Mouse (Mus musculus): ENCODE data around the gene Coq6. TPM values are rescaled to one million over a fixed set of nuclear protein-coding genes. Genes with fewer than 3 reads are reported as not detected.
A peak's percentile ranks its signal among the peaks of the same experiment; 100 is the strongest.
"Not testable (repeated sequence)": the region's sequence is repeated elsewhere in the genome, so short reads cannot be mapped to it uniquely, and the experiment has no call there.

Coq6 gene
- 37.2 and 46.5 TPM in 2 replicates for polyA plus RNA-seq (2016; fragmentation: Nextera tagmentation; extraction: Ambion mirVana)

DNA sequence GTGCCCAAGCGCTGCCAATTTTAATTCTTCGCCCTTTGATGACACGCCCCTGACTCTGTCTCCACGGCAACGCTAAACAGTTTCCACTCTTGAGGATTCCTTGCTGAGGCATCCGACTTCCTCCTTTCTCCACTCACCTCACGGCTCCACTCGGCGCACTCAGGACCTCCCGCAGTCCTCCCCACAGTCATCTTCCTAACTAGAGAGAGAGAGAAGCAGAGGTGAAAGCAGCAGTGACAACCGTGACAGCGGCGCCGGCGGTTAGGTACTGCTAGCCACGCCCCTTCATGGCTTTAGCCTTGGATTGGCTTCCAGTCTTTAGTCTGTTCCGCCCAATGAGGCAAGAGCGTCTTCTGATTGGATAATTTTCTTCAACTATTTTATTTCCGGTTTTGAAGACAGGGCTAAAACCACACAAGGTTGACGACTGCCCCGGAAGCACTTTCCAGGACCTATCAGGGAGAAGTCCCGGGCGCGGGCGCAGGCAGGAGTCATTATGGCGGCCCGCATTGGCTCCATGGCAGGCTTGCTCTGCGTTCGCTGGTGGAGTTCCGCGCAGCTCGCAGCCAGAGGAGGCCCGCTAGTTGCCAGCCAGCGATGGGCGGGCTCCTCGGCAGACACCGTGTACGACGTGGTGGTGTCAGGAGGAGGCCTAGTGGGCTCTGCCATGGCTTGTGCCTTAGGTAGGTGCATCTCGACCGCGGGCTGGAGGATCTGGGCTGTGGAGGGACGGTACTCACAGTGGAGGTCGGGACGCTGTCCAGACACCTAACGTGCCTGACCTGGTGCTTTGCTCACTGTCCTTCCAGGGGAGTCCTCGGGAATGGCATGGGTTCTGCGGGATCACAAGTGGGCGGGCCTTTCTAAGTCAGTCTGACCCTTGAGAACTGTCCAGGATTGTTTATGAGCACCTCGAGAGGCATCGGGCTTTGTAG, at the start of gene Coq6, which contains the start of gene Fam161b:
Gene Coq6, plus strand, starts transcription at position 103 of the 935 bp plus-strand sequence.
Gene Fam161b, minus strand, starts transcription at position 279 of the 935 bp plus-strand sequence.
- Histone ChIP-seq H3K4me3 (peak within 1 kb of the TSS; percentile 97), H3K4me2 (replicated peaks) (peak within 1 kb of the TSS; percentile 86), H3K4me1 (peaks cover 21% of the 10 kb centered on the region), H3K9ac (replicated peaks) (peak within 1 kb of the TSS; percentile 84), H3K27ac (replicated peaks) (peak within 1 kb of the TSS; percentile 65), H3K9me3 (no peaks in the 10 kb centered on the region), H3K36me3 (peaks cover 8% of the 10 kb centered on the region), H3K27me3 (no peaks in the 10 kb centered on the region)
- ATAC-seq (ENCODE audit: low FRiP score, low read depth), result peak; percentile 98
- WGBS, result under 1% methylated on average over 51 of the region's 51 CpGs

DNA sequence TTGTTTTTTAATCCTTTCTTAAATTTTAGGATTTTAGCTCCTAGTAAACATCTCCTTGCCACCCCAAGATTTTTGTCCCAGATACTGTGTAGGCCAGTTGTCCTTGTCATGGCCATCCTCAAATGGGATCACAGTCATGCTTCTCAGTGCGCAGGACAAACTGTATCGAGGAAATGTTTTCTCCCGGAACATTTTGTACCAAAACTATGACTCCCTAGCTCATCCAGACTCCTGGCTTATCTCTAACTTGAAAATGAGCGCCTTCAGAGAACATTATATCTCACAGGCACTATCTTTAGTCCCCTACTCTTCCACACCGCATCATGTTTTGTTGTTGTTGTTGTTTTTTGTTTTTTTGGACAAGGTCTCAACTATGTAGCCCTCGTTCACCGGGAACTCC, 45.5 kb upstream of the Coq6 start:
- 43% methylated on average over 7 of the region's 7 CpGs for WGBS
- H3K27ac ChIP-seq (replicated peaks), result no peak overlapping the region
- peak overlapping the region; percentile 99 for H3K4me3 ChIP-seq
- peaks cover 23% of the 10 kb centered on the region for H3K4me1 ChIP-seq
- H3K4me2 ChIP-seq (replicated peaks), result peak overlapping the region; percentile 89
- H3K36me3 ChIP-seq, result no peaks in the 10 kb centered on the region
- no peaks in the 10 kb centered on the region for H3K9me3 ChIP-seq
- H3K27me3 ChIP-seq, result no peaks in the 10 kb centered on the region
- no peak for ATAC-seq (ENCODE audit: low FRiP score, low read depth)
- peak overlapping the region; percentile 97 for H3K9ac ChIP-seq (replicated peaks)

DNA sequence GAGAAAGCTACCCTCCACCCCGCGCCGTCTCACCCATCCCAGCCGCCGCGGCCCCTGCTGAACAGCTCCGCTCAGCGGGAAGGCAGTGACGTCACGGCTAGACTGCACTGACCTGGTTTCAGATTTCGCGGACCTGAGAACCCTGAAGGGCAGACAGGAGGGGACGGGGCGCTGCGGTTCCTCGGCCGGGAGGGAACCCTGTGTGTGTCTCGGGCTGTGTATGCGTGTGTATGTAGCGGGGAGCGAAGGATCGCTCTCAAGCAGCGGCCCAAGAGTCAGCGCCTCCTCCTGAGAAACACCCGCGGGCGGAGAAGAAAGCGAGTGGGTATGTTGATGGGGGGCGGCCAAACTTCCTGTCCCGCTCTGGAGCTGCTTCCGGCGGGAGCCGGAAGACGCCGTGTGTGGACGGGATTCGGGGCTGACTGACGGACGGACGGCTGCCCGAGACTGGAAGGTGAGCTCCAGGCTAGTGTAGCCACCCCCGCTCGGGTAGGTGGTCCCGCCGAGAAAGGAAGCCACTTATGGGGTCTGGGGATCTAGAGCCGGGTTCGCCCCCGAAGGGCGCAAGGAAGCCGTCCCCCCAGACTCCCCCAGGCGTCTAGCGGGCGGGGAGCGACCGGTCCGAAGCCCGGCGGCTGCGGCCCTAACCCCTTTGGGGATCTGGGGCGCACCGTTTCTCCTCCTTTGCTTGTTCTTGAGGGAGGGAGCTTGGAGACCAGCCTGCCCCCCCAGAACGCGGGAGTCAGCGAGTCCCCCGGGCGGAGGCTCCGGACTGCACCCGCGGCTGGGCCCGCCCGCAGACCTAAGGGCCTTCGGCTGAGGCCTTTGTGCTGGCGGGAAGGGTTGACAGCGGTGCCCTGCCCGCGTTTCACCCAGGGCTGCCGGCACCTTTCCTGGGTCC, 44.5 kb upstream of the Coq6 start, which contains the start of gene Zfp410:
Gene Zfp410, plus strand, starts transcription at position 132 of the 901 bp plus-strand sequence.
- no peaks in the 10 kb centered on the region for H3K9me3 ChIP-seq
- peak within 1 kb of the TSS; percentile 90 for H3K27ac ChIP-seq (replicated peaks)
- peak; percentile 96 for ATAC-seq (ENCODE audit: low FRiP score, low read depth)
- peak within 1 kb of the TSS; percentile 99 for H3K4me3 ChIP-seq
- no peaks in the 10 kb centered on the region for H3K36me3 ChIP-seq
- WGBS, result under 1% methylated on average over 77 of the region's 77 CpGs
- H3K4me1 ChIP-seq, result peaks cover 25% of the 10 kb centered on the region
- H3K4me2 ChIP-seq (replicated peaks), result peak within 1 kb of the TSS; percentile 89
- no peaks in the 10 kb centered on the region for H3K27me3 ChIP-seq
- H3K9ac ChIP-seq (replicated peaks), result peak within 1 kb of the TSS; percentile 97

DNA sequence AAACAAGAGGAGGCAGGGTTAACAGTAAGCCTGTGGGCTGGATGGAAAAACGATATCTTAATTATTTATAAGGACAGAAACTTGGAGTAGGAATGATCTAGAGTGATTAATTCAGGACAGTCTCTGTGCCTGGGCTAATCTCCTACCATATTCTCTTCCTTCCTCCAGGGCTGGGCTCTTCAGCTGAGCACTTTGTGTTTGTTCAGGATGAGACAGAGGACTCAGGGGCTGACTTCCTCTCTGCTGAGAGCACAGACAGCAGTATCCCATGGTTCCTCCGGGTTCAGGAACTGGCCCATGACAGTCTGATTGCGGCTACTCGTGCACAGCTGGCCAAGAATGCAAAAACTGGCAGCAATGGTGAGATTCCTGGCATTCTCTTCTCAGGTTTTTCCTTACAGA, 34.3 kb upstream of the Coq6 start:
- Histone ChIP-seq H3K9ac (replicated peaks) (no peak overlapping the region), H3K27ac (replicated peaks) (no peak overlapping the region), H3K27me3 (no peaks in the 10 kb centered on the region), H3K4me1 (no peaks in the 10 kb centered on the region), H3K9me3 (no peaks in the 10 kb centered on the region), H3K4me3 (no peak overlapping the region), H3K36me3 (peaks cover 60% of the 10 kb centered on the region), H3K4me2 (replicated peaks) (no peak overlapping the region)
- ATAC-seq (ENCODE audit: low FRiP score, low read depth), result no peak
- WGBS, result 94% methylated on average over 4 of the region's 4 CpGs

DNA sequence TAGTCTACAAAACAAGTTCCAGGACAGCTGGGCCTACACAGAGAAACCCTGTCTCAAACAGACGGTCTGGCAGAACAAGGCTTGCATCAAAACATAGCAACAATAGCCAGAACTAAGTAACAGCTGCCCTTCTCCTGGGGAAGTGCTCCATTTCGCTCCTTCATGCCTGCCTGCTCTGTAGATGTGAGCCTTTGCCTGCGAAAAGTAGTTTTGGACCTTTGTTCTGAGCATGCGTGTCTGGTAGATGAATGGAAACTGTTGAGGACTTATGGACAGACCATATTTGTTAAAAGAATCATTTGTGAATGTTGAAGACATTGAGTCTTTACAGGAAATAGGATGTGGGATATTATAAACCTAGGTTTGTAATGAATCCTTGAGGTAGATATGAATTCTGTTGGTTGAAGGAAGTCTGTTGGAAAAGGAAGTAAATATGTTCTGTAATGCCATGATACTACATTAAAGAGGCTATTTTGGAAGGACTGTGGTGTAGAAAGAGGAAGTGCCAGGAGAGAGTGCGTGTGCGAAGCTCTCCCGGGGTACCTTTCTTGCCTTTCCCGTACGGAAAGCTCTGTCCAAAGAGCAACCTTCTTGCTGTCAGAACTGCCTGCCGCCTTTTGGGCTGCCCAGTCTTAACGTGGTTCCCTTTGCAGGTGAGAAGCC, 24.4 kb upstream of the Coq6 start:
- H3K9me3 ChIP-seq, result no peaks in the 10 kb centered on the region
- no peaks in the 10 kb centered on the region for H3K27me3 ChIP-seq
- H3K9ac ChIP-seq (replicated peaks), result no peak overlapping the region
- peaks cover 88% of the 10 kb centered on the region for H3K36me3 ChIP-seq
- no peaks in the 10 kb centered on the region for H3K4me1 ChIP-seq
- no peak for ATAC-seq (ENCODE audit: low FRiP score, low read depth)
- no peak overlapping the region for H3K4me2 ChIP-seq (replicated peaks)
- WGBS, result 94% methylated on average over 11 of the region's 11 CpGs
- H3K4me3 ChIP-seq, result no peak overlapping the region
- no peak overlapping the region for H3K27ac ChIP-seq (replicated peaks)

DNA sequence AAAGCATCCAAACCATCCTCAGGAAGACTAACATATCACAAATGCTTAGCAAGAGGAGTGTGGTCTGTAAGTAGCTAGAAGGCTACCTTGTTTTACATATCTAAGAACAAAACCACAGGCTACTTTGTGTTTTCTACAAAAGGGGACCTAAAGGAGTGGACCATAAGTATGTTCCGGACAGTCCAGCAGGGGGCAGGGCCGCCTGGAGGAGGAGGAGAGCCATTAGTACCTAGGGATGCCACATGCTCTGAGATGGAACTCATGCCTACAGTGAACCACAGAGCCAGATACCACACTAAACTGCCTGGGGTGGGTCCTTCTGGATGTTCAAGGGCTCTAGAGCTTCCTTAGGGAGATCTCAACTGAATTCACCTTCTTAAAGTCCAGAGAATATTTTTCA, 14.3 kb upstream of the Coq6 start:
- WGBS, result 32% methylated on average over 2 of the region's 2 CpGs
- Histone ChIP-seq H3K4me2 (replicated peaks) (no peak overlapping the region), H3K27ac (replicated peaks) (no peak overlapping the region), H3K4me1 (peaks cover 8% of the 10 kb centered on the region; the same call in 1 of the 2 replicates), H3K27me3 (no peaks in the 10 kb centered on the region), H3K4me3 (no peak overlapping the region), H3K36me3 (peaks cover 69% of the 10 kb centered on the region), H3K9me3 (no peaks in the 10 kb centered on the region), H3K9ac (replicated peaks) (no peak overlapping the region)
- ATAC-seq (ENCODE audit: low FRiP score, low read depth), result no peak

DNA sequence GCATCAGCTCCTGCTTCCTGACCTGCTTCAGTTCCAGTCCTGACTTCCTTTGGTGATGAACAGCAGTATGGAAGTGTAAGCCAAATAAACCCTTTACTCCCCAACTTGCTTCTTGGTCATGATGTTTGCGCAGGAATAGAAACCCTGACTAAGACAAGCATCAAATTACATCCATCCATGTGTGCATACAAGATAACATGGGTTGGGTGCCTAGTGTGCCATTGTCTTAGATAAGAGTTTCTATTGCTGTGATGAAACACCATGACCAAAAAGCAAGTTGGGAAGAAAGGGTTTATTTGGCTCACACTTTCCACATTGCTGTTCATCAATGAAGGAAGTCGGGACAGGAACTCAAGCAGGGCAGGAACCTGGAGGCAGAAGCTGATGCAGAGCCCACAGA, 2.8 kb upstream of the Coq6 start:
- H3K4me1 ChIP-seq, result peaks cover 21% of the 10 kb centered on the region
- not testable (repeated sequence) for H3K4me3 ChIP-seq; H3K27ac ChIP-seq (replicated peaks); H3K9me3 ChIP-seq; ATAC-seq (ENCODE audit: low FRiP score, low read depth); H3K4me2 ChIP-seq (replicated peaks); H3K27me3 ChIP-seq; H3K9ac ChIP-seq (replicated peaks)
- WGBS, result 88% methylated on average over 2 of the region's 2 CpGs
- H3K36me3 ChIP-seq, result peaks cover 36% of the 10 kb centered on the region

DNA sequence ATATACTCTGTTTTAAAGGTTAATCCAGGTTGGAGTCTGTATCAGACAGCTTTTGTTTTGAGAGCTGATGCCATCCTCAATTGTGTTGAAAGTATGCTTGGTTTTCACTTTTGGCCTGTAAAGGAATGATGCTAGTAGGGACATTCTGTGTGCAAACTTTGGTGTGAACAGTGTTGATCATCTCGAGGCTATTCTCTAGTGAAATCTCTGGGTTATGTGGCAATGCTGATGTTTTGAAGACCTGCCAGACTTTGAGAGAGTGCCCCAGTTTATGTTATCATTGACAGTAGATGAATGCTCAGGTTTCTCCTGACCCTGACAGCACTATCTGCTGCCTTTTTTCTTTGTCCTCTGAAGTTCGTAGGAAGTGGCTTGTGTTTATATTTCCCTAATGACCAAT, 1.4 kb downstream of the Coq6 start:
- no peak for ATAC-seq (ENCODE audit: low FRiP score, low read depth)
- Histone ChIP-seq H3K9ac (replicated peaks) (no peak overlapping the region), H3K4me1 (peaks cover 21% of the 10 kb centered on the region), H3K27me3 (no peaks in the 10 kb centered on the region), H3K9me3 (no peaks in the 10 kb centered on the region), H3K4me3 (peak overlapping the region; percentile 97), H3K27ac (replicated peaks) (no peak overlapping the region), H3K36me3 (peaks cover 8% of the 10 kb centered on the region; the same call in 1 of the 2 replicates), H3K4me2 (replicated peaks) (peak overlapping the region; percentile 86)
- WGBS, result 72% methylated on average over 2 of the region's 2 CpGs

DNA sequence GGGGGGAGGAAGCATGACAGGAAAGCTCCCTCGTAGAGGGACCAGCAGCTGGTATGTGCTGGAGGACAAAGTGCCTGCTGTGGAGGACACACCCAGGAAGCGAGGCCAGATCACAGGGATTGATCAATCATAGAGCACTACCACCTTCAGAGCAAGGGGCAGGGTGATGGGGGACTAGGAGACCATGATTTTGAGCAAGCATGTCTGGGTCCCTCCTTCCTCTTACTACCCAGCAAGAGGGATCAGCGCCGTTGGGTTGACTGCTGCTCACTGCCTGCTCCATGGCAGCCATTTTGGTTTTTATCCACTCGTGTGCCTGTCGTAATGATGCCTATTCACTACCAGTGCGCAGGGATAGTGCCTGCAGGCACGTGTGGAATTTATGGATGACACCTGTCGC, 2.8 kb downstream of the Coq6 start:
- H3K36me3 ChIP-seq, result peaks cover 22% of the 10 kb centered on the region
- H3K4me2 ChIP-seq (replicated peaks), result no peak overlapping the region
- no peak overlapping the region for H3K4me3 ChIP-seq
- no peaks in the 10 kb centered on the region for H3K27me3 ChIP-seq
- H3K9me3 ChIP-seq, result no peaks in the 10 kb centered on the region
- WGBS, result 89% methylated on average over 9 of the region's 9 CpGs
- no peak overlapping the region for H3K9ac ChIP-seq (replicated peaks)
- no peak for ATAC-seq (ENCODE audit: low FRiP score, low read depth)
- H3K4me1 ChIP-seq, result peaks cover 21% of the 10 kb centered on the region
- H3K27ac ChIP-seq (replicated peaks), result no peak overlapping the region

DNA sequence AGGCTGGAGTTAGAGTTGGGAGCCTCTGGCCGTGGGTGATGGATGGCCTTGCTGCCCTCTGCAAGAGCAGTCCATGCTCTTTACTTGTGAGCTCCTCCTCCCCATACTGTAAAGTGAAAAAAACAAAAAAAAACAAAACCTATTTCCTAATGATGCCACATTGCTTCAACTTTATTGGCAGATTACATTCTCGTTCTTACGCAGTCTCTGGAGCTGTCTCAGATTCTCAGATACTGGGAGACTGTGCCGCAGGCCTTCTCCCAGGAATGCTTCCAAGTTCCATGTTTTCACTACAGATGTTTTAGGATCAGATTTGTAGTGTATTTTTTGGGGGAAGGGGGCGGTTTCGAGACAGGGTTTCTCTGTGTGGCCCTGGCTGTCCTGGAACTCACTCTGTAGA, 3.7 kb downstream of the Coq6 start:
- peaks cover 30% of the 10 kb centered on the region for H3K36me3 ChIP-seq
- H3K27me3 ChIP-seq, result no peaks in the 10 kb centered on the region
- ATAC-seq (ENCODE audit: low FRiP score, low read depth), result no peak
- H3K9me3 ChIP-seq, result no peaks in the 10 kb centered on the region
- no peak overlapping the region for H3K4me2 ChIP-seq (replicated peaks)
- 96% methylated on average over 6 of the region's 6 CpGs for WGBS
- no peak overlapping the region for H3K9ac ChIP-seq (replicated peaks)
- H3K4me1 ChIP-seq, result peaks cover 21% of the 10 kb centered on the region
- H3K4me3 ChIP-seq, result no peak overlapping the region
- H3K27ac ChIP-seq (replicated peaks), result no peak overlapping the region

DNA sequence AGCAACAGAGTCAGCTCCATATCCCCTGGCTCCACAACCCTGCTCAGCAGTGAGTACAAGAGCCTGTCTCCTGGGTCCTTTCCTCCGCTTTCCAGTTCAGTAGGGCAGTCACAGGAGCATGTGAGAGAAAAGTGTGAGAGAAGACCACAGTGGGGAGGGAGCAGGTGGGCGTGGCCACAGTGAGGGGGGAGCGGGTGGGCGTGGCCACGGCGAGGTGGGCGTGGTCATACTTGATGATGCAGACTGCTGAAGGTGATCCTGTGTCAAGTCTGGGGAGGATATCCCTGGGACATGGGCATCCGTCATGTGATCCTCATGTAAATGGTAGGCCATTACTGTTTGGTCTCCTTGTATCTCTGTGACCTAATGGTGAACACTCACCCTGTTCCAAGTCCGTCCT, 5.5 kb downstream of the Coq6 start:
- Histone ChIP-seq H3K36me3 (peaks cover 49% of the 10 kb centered on the region), H3K9me3 (no peaks in the 10 kb centered on the region), H3K4me3 (no peak overlapping the region), H3K27me3 (no peaks in the 10 kb centered on the region), H3K9ac (replicated peaks) (no peak overlapping the region), H3K4me2 (replicated peaks) (no peak overlapping the region), H3K4me1 (peaks cover 10% of the 10 kb centered on the region), H3K27ac (replicated peaks) (no peak overlapping the region)
- WGBS, result 73% methylated on average over 9 of the region's 9 CpGs
- ATAC-seq (ENCODE audit: low FRiP score, low read depth), result no peak

Data from midbrain, embryonic 12.5 days (tissue).